Mouse (Mus musculus): ENCODE measurements at regions not wholly inside any gene's neighbourhood (a gene's known extent, or its start where the extent isn't known, plus 50 kb on each side); places are given as distances from the start of the nearest gene placed in this dataset.

DNA sequence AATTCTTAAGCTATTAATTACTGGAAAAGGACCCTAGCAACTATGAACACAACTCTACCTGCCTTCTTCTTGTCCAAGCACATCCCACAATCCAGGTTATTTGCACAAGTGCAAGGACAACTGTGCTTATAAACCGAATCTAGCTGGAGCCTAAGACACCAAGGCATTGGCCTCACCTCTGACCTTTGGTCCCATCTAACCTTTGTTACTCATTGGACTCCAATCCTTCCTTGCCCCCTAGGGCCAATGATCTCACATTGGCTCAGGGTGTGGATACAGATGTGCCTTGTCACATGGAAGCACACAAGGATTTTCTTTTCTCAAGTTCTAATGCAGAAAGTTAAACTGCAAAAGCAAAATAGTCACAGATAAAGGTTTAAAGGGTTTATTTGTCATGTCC, 444.6 kb upstream of the Ubash3b start:
- no peak overlapping the region for H3K27ac ChIP-seq (ENCODE audit: insufficient read depth, low read length)
- TF ChIP-seq POLR2A (IDR thresholded peaks at IDR 0.05; ENCODE audit: low read depth, low read length) (no peak), CTCF (IDR thresholded peaks at IDR 0.05; ENCODE audit: borderline replicate concordance, insufficient read depth, low read length) (no peak)
- peaks cover 6% of the 10 kb centered on the region; the same call in 1 of the 2 replicates for H3K4me1 ChIP-seq (ENCODE audit: control insufficient read depth, insufficient read depth, low read length)
- no peak overlapping the region for H3K4me3 ChIP-seq (ENCODE audit: insufficient read depth, low read length)

DNA sequence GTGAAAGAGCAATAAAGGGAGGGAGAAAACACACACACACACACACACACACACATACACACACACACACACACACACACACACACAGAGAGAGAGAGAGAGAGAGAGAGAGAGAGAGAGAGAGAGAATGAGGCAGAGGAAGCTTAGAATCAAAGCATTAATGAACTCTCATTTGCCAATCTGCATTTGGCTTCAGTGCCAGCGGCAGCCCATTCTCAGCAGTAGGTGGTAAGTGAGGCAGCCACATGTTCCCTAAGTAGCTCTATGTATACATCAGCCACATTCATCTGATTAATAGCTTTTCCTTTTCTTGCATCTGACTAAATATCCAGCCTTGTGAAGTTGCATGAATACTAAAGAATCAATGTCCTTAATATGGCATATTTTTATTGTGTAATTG, 443.4 kb upstream of the Ubash3b start:
- no peak for TF ChIP-seq POLR2A (IDR thresholded peaks at IDR 0.05; ENCODE audit: low read depth, low read length)
- TF ChIP-seq CTCF (IDR thresholded peaks at IDR 0.05; ENCODE audit: borderline replicate concordance, insufficient read depth, low read length), result no peak
- no peak overlapping the region for H3K4me3 ChIP-seq (ENCODE audit: insufficient read depth, low read length)
- peak overlapping the region; percentile 86; the same call in 1 of the 2 replicates for H3K27ac ChIP-seq (ENCODE audit: insufficient read depth, low read length)
- H3K4me1 ChIP-seq (ENCODE audit: control insufficient read depth, insufficient read depth, low read length), result peaks cover 8% of the 10 kb centered on the region; the same call in 1 of the 2 replicates

DNA sequence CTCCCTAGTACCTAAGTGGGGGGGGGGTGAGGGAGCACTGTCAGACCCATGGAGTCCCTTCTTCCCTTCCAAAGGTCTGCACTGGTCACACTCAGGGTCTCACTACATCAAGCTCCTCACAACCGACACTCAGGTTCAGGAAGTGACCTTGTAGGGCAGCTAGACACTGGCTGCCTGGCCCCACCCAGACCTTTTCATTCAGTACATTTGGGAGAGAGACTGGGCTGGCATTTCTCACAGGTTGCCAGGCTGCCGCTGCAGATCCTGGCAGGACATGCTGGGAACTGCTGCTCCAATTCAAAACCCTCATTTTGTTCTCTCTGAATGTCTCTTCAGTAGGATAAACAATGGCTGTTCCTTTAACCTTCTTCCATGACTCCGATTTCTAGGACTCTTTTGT, 439.3 kb upstream of the Ubash3b start:
- no peak for TF ChIP-seq POLR2A (IDR thresholded peaks at IDR 0.05; ENCODE audit: low read depth, low read length)
- no peak for TF ChIP-seq CTCF (IDR thresholded peaks at IDR 0.05; ENCODE audit: borderline replicate concordance, insufficient read depth, low read length)
- peaks cover 14% of the 10 kb centered on the region; the same call in 1 of the 2 replicates for H3K4me1 ChIP-seq (ENCODE audit: control insufficient read depth, insufficient read depth, low read length)
- no peak overlapping the region for H3K4me3 ChIP-seq (ENCODE audit: insufficient read depth, low read length)
- peak overlapping the region; percentile 67 for H3K27ac ChIP-seq (ENCODE audit: insufficient read depth, low read length)

DNA sequence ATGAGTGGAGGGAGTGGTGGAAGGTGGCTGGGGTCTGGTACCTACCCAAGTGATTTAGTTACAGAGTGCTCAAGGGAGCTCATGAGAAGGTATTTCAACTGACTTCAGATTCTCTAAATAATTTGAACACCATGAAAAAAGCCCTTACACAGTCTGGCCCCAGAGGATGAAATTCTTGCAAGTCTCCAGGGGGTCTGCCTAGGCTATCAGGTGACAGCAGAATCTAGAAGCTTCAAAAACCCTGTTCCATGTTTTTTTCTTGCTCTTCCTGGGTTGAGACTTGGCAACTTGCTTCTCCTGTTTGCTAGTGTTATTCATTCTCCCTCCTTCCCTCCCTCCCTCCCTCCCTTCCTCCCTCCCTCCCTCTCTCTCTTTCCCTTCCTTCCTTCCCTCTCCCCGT, 438.4 kb upstream of the Ubash3b start:
- TF ChIP-seq CTCF (IDR thresholded peaks at IDR 0.05; ENCODE audit: borderline replicate concordance, insufficient read depth, low read length), result no peak
- no peak for TF ChIP-seq POLR2A (IDR thresholded peaks at IDR 0.05; ENCODE audit: low read depth, low read length)
- H3K4me1 ChIP-seq (ENCODE audit: control insufficient read depth, insufficient read depth, low read length), result peaks cover 15% of the 10 kb centered on the region
- H3K4me3 ChIP-seq (ENCODE audit: insufficient read depth, low read length), result no peak overlapping the region
- peak overlapping the region; percentile 83 for H3K27ac ChIP-seq (ENCODE audit: insufficient read depth, low read length)

DNA sequence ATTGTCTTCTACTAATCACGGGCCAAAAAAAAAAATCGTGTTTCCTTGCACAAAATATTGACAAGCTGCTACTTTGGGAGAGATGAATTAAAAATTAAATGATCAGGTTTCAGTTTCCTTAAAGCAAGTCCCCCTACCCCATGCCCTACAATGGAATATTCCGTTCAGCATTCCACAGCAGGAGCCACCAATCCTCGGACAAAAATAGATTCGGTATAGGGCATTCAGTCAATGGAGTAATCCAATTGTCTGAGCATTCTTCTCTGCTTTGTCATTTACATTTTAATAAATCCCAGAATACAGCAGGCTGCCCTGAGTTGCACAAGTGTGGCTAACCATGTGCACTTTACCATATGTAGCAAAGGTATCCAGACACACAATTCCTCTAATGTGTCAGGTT, 434.3 kb upstream of the Ubash3b start:
- H3K4me3 ChIP-seq (ENCODE audit: insufficient read depth, low read length), result no peak overlapping the region
- peak overlapping the region; percentile 95 for H3K27ac ChIP-seq (ENCODE audit: insufficient read depth, low read length)
- peaks cover 15% of the 10 kb centered on the region for H3K4me1 ChIP-seq (ENCODE audit: control insufficient read depth, insufficient read depth, low read length)
- TF ChIP-seq CTCF (IDR thresholded peaks at IDR 0.05; ENCODE audit: borderline replicate concordance, insufficient read depth, low read length) (no peak), POLR2A (IDR thresholded peaks at IDR 0.05; ENCODE audit: low read depth, low read length) (no peak)

DNA sequence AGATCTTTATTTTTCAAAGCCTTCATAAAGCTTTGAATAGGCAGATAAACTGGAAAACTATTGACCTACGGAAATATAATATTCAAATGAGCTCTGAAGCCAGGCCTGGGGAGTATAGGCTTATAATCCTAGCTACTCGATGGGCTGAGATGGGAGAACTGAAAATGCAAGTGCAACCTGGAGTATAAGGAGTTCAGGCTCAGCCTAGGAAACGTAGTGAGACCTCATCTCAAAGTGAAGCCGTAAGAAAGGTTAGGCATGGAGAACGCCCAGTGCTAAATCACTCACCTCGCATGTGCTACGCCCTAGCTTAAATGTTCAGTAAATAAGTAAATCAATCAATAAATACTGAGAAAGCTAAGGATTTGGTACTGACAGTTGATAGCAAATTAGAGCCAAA, 432.5 kb upstream of the Ubash3b start:
- TF ChIP-seq POLR2A (IDR thresholded peaks at IDR 0.05; ENCODE audit: low read depth, low read length), result peak; percentile 49
- TF ChIP-seq CTCF (IDR thresholded peaks at IDR 0.05; ENCODE audit: borderline replicate concordance, insufficient read depth, low read length), result no peak
- peaks cover 24% of the 10 kb centered on the region for H3K4me1 ChIP-seq (ENCODE audit: control insufficient read depth, insufficient read depth, low read length)
- H3K27ac ChIP-seq (ENCODE audit: insufficient read depth, low read length), result peak overlapping the region; percentile 99
- H3K4me3 ChIP-seq (ENCODE audit: insufficient read depth, low read length), result no peak overlapping the region

DNA sequence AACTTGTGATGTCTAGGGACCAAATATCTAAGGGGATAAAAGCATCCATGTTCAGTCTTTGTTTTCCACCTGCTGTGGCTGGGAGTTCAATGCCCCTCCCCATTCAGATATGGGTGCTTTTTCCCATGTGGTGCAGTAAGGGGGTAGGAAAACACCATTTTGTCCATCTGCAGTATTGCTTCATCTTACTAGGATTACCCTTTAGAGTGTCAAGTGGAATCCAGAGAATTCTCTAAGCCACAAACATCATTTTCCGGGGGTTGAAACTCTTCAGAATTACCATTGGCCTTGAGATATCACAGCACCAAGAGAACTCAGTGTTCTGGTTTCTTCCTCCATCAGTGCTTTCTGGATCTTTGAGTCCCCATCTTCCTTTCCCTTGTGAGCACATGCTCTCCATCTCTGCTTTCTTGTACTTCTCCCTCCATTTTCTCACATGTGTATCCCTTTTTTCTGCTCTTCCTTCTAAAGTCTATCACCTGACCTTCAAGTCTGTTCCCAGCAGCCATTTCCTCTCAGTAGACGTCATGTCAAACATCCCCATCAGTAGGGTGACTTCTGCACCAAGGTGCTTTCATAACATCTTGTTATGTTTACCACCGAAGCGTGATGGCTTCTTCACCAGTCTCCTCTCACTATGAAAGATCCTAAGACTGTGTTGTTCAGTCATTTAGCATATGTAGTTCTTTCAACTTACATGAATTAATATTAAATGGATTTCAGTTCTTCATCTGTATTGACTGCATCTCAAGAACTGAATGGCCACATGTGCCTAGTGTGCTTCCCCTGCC, 431.6 kb upstream of the Ubash3b start:
- Histone ChIP-seq H3K4me3 (ENCODE audit: insufficient read depth, low read length) (no peak overlapping the region), H3K27ac (ENCODE audit: insufficient read depth, low read length) (peak overlapping the region; percentile 99), H3K4me1 (ENCODE audit: control insufficient read depth, insufficient read depth, low read length) (peaks cover 24% of the 10 kb centered on the region)
- TF ChIP-seq CTCF (IDR thresholded peaks at IDR 0.05; ENCODE audit: borderline replicate concordance, insufficient read depth, low read length) (no peak), POLR2A (IDR thresholded peaks at IDR 0.05; ENCODE audit: low read depth, low read length) (no peak)

DNA sequence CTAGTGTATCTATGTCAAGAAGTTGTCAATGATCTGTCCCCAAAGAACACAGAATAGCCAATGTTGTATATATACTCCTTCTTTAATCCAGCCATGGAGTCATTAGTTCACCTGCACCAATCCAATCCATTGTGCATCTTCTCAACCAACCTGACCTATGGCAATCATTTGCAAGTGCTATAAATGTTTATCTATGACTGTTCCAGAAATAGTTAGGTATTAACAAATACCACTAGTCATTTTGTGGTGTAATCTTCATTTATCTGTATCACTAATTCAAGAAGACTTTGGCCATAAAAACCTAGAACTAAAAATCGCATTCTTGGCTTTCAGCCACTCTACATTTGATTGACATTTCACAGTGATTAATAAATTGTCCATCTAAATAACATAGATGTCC, 430.6 kb upstream of the Ubash3b start:
- TF ChIP-seq POLR2A (IDR thresholded peaks at IDR 0.05; ENCODE audit: low read depth, low read length) (no peak), CTCF (IDR thresholded peaks at IDR 0.05; ENCODE audit: borderline replicate concordance, insufficient read depth, low read length) (no peak)
- Histone ChIP-seq H3K4me1 (ENCODE audit: control insufficient read depth, insufficient read depth, low read length) (peaks cover 22% of the 10 kb centered on the region), H3K4me3 (ENCODE audit: insufficient read depth, low read length) (no peak overlapping the region), H3K27ac (ENCODE audit: insufficient read depth, low read length) (peak overlapping the region; percentile 99; the same call in 1 of the 2 replicates)

DNA sequence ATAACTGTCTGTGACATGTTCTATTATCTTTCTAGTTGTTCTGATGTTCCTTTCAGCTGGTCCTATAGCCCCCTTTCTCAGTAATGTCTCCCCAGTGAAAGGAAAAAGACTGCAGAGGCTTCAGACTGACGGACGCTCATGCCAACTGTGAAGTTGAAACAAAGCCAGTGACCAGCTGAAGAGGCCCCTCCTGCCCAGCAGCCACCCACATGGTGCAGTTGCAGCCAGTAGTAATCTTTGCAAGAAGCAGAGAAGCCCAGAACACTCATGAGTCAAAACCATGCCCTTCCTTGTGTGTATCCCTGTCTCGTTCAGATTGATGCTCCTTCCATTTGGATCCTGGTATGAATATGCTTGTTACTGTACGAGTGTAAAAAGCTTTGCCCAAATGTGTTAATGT, 428.7 kb upstream of the Ubash3b start:
- peak overlapping the region; percentile 99 for H3K27ac ChIP-seq (ENCODE audit: insufficient read depth, low read length)
- no peak overlapping the region for H3K4me3 ChIP-seq (ENCODE audit: insufficient read depth, low read length)
- TF ChIP-seq POLR2A (IDR thresholded peaks at IDR 0.05; ENCODE audit: low read depth, low read length), result peak; percentile 6; the same call in 1 of the 2 replicates
- TF ChIP-seq CTCF (IDR thresholded peaks at IDR 0.05; ENCODE audit: borderline replicate concordance, insufficient read depth, low read length), result no peak
- H3K4me1 ChIP-seq (ENCODE audit: control insufficient read depth, insufficient read depth, low read length), result peaks cover 20% of the 10 kb centered on the region
